Mouse (Mus musculus) spleen, postnatal 14 days (tissue): Measurements from ENCODE around the gene Rnf111.
"Not testable (repeated sequence)": the region's sequence is repeated elsewhere in the genome, so short reads cannot be mapped to it uniquely, and the experiment has no call there.

Source experiments
- DNase-seq, 2 experiments: peaks; one replicate each; pipeline ENCODE4 v3.0.0; 2021 to 2022; ENCODE audit warnings: low spot score in 2 of 2

Rnf111 gene

DNA sequence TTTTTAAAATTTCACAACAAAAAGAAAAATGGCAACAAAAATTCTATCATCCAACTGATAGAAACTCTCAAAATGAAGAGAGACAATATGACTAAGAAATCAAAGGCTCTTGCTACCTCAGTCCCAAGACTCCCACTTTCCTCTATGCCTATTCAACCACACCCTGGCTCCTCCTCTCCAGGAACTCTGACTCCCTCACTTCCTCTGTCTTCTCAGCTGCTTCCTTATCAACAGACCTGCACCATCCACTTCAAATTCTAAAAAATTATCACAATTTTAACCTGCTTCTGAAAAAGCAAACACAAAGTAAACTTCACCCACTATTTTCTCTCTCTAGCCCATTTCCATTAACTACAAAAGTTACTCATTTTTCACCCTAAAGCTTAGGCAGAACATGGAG, 6.5 kb downstream of the Rnf111 start:
- no peak for DNase-seq

DNA sequence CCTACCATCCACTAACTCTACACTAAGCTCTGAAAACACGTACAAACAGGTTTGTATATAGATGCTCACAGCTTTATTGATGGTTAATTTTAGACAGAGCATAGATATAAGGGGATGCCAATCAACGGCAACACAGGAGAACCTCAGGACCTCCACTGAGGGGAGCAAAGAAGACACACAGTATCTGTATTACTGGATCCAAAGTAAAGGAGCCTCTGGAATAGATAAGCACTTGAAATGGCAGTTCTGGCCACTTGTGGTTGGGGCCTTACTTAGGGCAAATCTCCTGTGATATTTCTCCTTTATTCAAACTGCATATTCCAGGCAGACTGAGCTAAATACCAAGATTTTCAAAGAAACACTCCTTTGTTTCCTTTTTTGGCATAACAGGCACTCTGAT, 10.5 kb downstream of the Rnf111 start:
- no peak for DNase-seq

DNA sequence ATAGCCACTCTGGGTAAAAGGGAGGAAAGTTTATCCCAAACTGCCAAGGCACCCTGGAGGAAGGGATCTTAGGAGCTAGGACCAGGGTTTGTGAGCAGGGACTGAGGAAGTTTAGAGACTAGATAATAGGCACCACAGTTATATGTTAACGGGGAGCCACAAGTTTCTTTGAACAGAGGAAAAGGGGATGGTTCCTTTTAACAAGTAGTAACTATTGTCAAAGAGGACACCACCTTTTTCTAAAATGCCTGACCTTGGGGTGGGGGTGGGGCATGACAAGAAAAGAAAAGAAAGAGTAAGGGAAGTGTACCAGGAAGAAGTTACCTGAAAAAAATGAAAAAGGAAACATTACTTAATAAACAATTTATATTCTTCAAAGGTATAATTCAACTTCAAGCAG, 12.3 kb downstream of the Rnf111 start:
- no peak for DNase-seq

DNA sequence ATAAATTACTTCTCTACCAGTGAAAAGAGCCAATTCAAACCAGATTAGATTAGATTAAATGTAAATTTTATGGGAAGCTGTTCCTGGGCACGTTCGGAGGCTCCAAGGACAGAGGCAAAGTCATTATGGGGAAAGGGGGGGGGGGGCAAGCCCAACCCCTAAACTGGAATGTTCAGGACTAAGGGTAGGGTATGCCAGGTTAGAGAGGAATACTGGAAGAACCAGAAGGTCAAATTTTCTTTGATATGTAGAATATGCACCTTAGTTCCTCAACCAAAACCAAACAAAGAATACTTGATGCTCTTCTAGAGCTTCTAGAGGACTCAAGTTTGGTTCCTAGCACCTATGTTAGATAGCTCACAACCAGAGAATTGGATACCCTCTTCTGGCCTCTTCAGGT, 16.1 kb downstream of the Rnf111 start:
- no peak for DNase-seq

DNA sequence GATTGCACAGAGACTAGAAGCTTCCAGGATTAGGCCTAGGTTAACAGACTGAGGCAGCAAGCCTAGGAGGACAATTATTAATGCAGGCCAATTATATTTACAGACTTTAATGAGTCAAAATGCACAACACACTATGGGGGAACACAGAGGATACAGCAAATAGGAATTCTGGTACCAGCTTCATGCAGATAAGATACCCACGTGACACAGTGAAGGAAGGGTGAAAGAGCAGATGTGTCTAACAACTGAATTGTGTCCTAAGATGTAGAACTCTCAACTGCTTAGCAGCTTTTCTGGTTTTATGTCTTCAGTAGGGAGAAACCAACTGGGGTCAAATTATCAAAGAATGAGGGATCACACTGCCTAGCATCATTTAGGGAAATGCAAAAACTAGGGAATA, 17.7 kb downstream of the Rnf111 start:
- DNase-seq, result no peak

DNA sequence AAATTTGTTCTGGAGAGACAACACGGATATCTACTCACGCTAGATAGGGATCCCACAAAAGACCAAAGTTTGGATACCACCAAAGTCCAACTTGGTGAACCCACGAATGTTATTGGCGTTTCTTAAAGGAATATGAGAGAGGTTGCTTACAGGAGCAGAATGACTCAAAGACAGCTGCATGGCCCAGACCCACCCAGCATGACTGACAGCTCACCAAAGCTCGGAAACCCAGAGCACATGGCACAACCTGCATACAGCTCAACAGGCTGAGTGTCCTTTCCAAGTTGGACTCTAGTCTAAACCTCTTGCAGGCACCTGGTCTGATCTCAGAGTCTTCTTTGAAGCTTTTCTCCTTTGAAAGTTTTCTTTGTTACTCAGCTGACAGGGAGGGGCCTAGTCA, 20.0 kb downstream of the Rnf111 start:
- no peak for DNase-seq

DNA sequence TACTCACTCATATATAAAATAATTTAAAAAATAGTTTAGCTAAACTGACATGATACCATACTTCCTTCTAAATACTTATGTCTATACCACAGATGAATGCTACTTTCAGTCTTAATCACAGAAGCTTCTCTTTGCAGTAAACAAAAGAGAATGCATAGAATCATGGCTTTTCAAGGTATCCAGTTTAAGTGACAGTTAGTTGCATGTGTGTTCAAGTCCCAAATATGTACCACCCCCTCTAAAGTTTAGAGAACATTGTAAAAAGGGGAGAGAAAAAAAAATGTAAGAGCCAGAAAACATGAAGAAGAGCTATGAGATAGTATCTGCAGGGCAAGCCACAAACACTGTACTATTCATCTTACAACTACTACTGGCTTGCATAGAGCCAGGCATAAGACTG, 21.7 kb downstream of the Rnf111 start:
- DNase-seq, result no peak

DNA sequence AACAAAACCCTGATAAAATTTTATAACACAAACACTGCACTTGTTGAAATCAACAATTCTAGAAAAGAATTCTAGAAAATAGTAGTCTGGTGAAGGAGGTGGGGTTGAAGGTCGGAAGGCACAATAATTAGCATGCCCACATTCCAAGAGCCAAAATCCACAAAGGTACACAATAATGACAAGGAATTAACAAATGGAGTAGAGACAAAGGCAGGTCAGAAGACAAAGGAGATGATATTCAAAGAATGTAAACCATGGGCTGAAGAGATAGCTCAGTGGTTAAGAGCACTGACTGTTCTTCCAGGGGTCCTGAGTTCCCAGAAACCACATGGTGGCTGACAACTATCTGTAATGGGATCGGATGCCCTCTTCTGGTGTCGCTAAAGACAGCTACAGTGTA, 26.3 kb downstream of the Rnf111 start:
- no peak for DNase-seq

DNA sequence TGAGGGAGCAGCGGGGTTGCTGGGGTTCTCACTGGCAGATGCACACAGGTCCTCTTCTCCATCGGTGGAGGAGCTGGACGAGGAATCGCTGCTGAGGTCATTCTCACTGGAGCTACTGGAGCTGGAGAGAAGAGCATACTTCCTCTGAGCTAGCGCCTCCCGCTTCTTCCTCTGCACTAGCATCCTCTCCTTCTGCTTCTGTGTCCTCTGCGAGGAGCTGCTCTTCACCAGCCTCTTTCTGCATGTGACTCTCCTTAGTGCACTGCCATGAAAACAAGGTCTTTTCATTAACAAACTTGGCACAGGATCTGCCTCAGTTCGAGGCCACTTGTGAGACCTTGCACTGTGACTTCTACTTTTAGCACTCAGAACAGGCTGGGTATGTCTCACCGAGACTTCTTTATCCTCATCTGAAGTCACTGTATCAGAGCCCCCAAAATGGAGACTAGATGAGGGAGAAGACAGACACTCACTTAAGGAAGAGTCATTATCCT, 27.7 kb downstream of the Rnf111 start:
- DNase-seq, result no peak

DNA sequence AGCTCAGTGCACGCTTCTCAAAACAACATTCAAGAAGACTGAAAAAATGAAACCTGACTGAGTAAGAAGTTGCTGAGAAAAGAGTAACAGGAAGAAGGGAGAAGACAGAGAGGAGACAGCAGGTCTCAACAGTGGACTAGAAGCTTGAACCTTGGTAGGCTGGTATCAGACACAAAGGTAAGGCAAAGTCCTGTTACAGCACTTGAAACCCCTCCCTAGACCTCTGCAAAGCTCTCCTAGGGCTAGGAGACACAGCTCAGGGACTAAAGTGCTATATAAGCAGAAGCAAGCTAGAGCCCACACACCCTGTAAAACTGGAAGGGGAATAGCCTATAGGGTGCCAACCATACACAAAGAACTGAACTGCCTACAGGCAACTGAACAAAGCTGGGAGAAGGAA, 30.1 kb downstream of the Rnf111 start:
- DNase-seq, result no peak

DNA sequence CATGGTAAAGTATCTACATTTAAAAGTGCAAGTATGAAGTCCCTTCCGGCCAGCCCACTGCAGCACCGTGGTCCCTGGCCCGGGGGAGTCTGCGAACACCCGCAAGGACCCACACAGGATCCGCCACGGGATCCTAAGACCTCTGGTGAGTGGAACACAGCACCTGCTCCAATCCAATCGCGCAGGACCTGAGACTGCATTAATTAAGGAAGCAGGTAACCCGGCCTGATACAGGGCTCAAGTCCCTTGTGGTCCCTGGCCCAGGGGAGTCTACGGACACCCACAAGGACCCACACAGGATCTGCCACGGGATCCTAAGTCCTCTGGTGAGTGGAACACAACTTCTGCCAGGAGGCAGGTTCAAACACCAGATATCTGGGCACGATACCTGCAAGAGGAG, 40.4 kb downstream of the Rnf111 start:
- not testable (repeated sequence) for DNase-seq

DNA sequence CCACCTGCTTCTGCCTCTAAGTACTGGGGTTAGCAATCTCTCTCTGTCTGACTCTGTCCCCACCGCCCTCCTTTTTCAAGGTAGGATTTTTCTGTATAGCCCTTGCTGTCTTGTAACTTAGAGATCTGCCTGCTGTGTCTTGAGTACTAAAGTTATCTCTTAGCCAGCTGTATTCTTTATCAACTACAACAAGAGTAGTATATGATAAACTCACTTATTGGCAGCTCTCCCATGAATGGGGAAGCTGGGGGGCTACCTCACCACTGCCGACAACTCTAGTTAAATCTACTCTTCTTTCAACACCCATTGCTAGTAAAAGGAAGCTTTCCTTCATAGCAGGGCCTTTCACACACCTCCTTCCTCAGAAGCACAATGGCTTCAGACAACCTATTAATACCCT, 51.2 kb downstream of the Rnf111 start:
- DNase-seq, result no peak

DNA sequence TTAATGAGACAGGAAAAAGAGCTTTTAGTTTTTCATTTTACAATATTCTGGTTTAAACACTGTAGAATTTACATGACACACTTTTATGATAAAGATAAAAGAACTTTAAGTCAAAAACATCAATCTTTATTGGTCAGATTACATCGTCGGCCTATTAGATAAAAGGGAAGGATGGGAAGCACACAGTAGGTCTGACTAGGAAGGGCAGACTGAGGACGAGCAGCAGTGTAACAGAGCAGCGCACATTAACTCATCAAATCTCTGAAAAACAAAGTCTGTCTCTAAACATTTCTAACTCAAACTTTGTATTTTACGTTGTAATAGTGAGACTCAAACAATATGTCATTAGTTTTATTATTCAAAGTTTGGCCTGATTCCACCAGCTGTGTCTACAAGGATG, 54.5 kb downstream of the Rnf111 start:
- no peak for DNase-seq

DNA sequence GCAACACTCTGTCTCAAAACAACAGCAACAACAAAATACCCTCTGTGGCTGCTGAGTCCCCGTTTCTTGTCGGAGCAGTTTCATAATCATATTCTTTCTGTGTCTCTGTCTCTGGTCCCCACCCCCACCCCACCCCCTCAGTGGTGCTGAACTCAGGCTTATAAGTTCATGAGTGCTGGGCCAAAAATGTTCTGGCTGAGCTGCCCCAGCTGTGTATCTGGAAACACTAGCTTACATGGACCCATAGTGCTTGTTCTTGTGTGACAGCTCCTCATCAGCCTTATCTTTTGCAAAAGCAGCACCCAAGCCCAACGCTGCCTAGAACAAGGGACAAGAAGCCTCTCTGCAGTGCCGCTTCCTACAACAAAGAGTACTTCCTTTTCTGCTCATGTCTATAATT, 63.6 kb downstream of the Rnf111 start:
- no peak for DNase-seq

DNA sequence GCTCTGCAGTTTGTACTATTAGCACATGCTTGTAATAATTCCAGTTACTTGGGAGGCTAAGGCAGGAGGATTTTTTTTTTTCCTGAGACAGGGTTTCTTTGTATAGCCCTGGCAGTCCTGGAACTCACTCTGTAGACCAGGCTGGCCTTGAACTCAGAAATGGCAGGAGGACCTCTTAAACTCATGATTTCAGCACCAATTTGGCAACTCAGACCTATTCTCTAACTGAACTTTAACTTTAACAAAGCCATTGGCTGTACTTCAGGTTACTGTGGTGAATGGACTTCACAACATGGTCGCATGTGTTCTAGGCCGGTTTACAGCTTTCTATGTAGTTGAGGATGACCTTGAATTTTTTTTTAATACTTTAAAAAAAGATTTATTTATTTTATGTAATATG, 80.9 kb downstream of the Rnf111 start:
- DNase-seq, result no peak

DNA sequence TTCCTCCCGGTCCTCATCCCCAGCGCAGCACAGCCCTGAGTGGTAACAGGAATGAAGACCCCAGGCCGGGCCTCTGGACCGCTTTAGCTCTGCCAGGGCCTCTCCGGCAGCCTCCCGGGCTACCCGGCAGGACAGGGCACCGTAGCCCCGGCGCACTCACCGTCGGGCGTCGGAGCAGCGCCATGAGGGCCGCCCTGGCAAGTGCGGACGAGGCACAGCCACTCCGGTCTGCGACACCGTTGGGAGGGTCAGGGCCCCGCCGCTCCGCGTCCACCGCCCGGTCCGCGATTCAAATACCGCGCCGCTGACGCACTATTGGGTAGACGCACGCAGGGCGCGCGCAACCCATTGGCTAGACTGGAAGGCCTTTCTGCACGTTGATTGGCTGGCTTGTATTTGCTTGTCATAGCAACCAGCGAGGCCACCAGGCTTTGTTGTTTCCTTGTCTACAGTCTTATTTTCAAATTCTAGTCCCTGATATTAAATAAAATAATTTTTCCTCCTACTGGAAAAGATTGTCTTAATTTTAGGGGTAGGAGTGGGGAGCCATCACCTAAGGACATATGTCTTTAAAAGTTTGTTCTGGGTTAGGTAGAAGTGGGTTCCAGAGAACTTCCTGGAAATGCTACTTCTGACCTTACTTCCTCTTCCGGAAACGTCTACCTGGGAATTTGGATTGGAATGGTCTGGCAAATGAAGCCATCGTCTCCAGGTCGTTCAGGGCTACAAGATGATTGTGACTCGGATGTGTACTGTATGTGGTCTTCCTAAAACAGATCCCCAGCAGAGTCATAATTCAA, 82.1 kb downstream of the Rnf111 start, which contains the start of gene Ccnb2:
TSS of gene Ccnb2 (minus strand) at position 291 of the 800 bp plus-strand sequence.
- peak; percentile 85 to 87 for DNase-seq

DNA sequence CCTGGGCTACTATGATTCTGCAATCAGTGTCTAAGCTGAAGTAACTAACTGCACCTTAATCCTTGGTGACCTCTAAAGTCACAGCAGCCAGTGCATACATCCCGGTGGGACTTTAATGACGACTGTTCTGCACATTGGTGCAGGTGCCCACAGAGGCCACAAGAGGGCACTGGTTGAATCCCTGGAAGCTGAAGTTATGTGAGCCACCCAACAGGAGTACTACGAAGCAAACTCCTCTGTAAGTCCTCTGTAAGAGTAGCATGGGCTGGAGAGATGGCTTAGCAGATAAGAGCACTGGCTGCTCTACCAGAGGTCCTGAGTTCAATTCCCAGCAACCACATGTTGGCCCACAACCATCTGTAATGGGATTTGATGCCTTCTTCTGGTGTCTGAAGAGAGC, 87.1 kb downstream of the Rnf111 start:
- peak in 1 of 2 experiments; percentile 24 for DNase-seq

DNA sequence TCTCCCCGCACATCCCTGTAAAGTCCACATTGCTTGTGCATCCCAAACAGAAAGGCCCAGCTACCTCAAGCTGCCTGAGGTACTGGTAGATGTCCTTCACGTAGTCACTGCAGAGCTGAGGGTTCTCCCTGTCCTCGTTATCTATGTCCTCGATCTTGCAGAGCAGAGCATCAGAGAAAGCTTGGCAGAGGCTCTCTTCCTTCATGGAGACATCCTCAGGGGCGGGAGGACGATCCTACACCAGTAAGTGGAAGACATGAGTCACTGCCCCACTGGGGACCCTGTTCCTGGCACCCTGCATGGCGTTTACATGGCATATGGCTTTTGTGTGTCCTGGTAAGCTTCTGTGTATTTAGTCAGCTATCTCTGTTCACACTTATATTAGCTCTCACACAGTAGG, 90.5 kb downstream of the Rnf111 start:
- no peak for DNase-seq

DNA sequence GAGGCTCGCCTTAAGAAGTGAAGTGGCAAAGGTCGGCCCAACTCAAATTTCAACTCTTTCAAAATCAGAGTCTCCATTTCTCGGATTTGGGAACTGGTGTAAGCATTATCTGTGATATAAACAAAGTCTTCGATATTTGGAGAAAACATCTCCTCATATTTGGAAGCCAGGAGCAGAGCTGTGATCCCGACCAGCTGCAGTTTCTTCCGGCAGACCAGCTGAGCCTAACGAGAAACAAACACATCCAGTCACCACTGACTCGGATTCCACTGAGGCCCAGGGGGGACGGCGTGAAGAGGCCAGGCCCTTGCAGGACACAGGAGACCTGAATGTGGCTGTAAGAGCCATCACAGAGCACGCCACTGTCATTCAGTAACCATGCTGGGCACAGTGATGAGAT, 92.9 kb downstream of the Rnf111 start:
- DNase-seq, result no peak

DNA sequence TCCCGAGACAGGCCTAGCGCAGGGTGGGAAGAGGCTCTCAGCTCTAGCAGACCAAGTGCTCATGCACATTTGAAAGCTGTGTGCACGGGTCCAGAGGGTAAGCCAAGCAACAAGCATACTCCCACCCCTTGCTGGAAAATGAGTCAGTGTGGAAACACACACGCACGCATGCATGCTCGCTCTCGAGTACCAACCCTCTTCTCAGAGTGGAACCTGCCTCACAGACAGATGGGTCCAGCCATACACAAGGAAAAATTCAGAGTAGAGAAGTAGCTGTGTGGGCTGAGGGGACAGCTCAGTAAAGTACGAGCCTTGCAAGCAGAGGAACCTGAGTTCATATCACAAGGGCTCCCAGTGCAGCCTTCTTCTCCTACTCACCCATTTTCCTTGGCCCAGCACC, 93.8 kb downstream of the Rnf111 start:
- DNase-seq, result no peak

DNA sequence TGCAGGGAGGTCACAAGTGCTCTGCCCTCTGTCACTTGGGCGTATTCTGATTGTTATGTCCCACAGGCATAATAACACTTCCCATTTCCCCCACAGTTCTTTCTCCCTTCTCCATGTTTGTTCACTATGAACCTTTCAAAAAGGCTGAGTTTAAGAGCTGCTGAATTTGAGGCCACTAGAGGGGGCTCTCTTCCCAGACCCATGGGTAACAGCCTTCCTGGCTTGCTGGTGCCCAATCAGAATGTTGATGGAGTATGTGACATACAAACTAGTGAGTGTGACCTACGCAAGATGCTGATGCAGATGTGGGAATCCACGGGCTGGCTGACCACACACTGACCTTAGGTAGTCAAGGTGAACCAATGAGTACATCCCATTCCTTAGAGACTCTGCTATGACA, 94.7 kb downstream of the Rnf111 start:
- DNase-seq, result peak in 1 of 2 experiments; percentile 20

DNA sequence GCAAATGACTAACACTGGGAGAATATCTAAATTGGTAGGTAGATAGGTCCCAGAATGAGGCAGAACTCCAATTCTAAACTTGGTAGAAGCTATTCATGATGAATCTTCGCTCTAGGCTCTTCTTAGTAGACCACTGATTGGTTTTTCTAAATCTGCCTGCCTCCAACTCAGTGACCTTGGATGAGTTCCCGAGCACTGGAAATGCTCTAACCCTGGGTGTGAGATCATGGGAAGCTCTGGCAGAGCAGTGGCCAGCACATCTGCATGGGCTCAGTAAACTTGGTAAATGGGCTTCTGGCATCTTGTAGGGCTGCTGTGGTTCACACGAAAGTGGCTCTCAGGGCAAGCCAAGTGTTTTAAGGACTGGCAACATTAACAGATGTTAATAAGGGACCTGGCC, 96.9 kb downstream of the Rnf111 start:
- no peak for DNase-seq

DNA sequence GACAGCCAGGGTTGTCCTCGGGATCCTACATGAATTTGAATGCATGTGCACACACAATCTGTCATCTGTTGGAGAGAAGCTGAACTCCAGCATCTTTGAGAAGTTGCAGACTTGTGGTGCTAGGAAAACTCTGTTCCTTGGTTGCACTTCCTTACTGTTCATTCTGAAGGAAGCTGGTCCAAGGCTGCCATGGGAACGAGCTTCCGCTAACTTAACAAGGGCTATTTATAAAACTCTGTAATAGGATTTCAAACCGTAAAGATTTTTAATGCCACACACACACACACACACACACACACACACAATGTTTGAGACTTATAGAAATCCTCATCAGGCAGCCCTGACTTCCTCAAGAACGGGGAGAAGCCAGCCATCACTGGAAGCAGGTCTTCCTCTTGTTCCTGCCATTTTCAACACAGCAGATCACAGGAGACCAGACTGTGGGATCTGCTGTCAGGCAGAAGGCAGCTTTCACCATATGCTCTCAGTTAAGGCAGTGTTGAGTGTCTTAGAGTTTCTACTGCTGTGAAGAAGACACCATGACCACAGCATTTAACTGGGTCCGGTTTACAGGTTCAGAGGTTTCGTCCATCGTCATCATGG, 101.5 kb downstream of the Rnf111 start:
- DNase-seq, result no peak
